Mouse (Mus musculus): ENCODE measurements around the gene Pate1. TPM values are rescaled to one million over a fixed set of nuclear protein-coding genes. Genes with fewer than 3 reads are reported as not detected.

Pate1 gene
- not detected in 2 replicates for polyA plus RNA-seq (2016; fragmentation: Nextera tagmentation; extraction: Ambion mirVana)

- ATAC-seq (ENCODE audit: low FRiP score): no peak
- Histone ChIP-seq H3K9me3 (0 out of 2 replicates have a peak, but pooled peaks cover 2% of the 10 kb centered on the region), H3K4me1 (no peaks in the 10 kb centered on the region), H3K4me2 (no peak within 1 kb of the TSS), H3K4me3 (replicated peaks) (no peak within 1 kb of the TSS), H3K36me3 (replicated peaks) (no peaks in the 10 kb centered on the region), H3K9ac (no peak within 1 kb of the TSS), H3K27me3 (no peaks in the 10 kb centered on the region), H3K27ac (no peak within 1 kb of the TSS)
- WGBS: 51% methylated on average over 1 of the region's 1 CpGs
Measured at GRCm38 (mm10) chr9:35687013-35687412, at the start of gene Pate1. Gene Pate1, minus strand, starts transcription at chr9:35687390.

GRCm38 (mm10) chr9:35707265-35707664, 20.1 kb upstream of the Pate1 start:
- H3K9ac ChIP-seq: no peak overlapping the region
- no peak for ATAC-seq (ENCODE audit: low FRiP score)
- no peaks in the 10 kb centered on the region for H3K36me3 ChIP-seq (replicated peaks)
- 0 out of 2 replicates have a peak, but pooled peaks cover 6% of the 10 kb centered on the region for H3K9me3 ChIP-seq
- H3K27ac ChIP-seq: no peak overlapping the region
- no peak overlapping the region for H3K4me2 ChIP-seq
- no peaks in the 10 kb centered on the region for H3K4me1 ChIP-seq
- no peak overlapping the region for H3K4me3 ChIP-seq (replicated peaks)
- no peaks in the 10 kb centered on the region for H3K27me3 ChIP-seq

- H3K4me2 ChIP-seq: no peak overlapping the region
Measured at GRCm38 (mm10) chr9:35691924-35692323, 4.7 kb upstream of the Pate1 start.

GRCm38 (mm10) chr9:35673557-35673956, 13.6 kb downstream of the Pate1 start:
- H3K27me3 ChIP-seq: no peaks in the 10 kb centered on the region
- no peak overlapping the region for H3K9ac ChIP-seq
- H3K4me3 ChIP-seq (replicated peaks): no peak overlapping the region
- no peaks in the 10 kb centered on the region for H3K4me1 ChIP-seq
- no peak for ATAC-seq (ENCODE audit: low FRiP score)
- H3K36me3 ChIP-seq (replicated peaks): no peaks in the 10 kb centered on the region
- H3K27ac ChIP-seq: no peak overlapping the region
- H3K4me2 ChIP-seq: no peak overlapping the region
- WGBS: 80% methylated on average over 2 of the region's 2 CpGs
- no peaks in the 10 kb centered on the region for H3K9me3 ChIP-seq

More at GRCm38 (mm10) chr9:35691924-35692323, 4.7 kb upstream of the Pate1 start:
- Histone ChIP-seq H3K9ac (no peak overlapping the region), H3K27me3 (no peaks in the 10 kb centered on the region), H3K9me3 (no peaks in the 10 kb centered on the region), H3K4me1 (no peaks in the 10 kb centered on the region), H3K36me3 (replicated peaks) (no peaks in the 10 kb centered on the region), H3K27ac (no peak overlapping the region), H3K4me3 (replicated peaks) (no peak overlapping the region)
- ATAC-seq (ENCODE audit: low FRiP score): no peak

GRCm38 (mm10) chr9:35648102-35648501, 39.1 kb downstream of the Pate1 start, which contains the start of gene Pate3:
Gene Pate3, minus strand, starts transcription at chr9:35648202.
- ATAC-seq (ENCODE audit: low FRiP score): no peak
- Histone ChIP-seq H3K4me2 (no peak within 1 kb of the TSS), H3K27me3 (no peaks in the 10 kb centered on the region), H3K4me3 (replicated peaks) (no peak within 1 kb of the TSS), H3K9ac (no peak within 1 kb of the TSS), H3K4me1 (no peaks in the 10 kb centered on the region), H3K36me3 (replicated peaks) (no peaks in the 10 kb centered on the region), H3K27ac (no peak within 1 kb of the TSS), H3K9me3 (peaks cover 6% of the 10 kb centered on the region; the same call in 1 of the 2 replicates)
- 64% methylated on average over 1 of the region's 1 CpGs for WGBS

Other genes with a start within 250 kb of the Pate1 start
- not detected in 2 replicates for gene Gm1113, start 169.1 kb downstream of the Pate1 start, polyA plus RNA-seq (2016; fragmentation: Nextera tagmentation; extraction: Ambion mirVana)
- 10.4 and 11.4 TPM in 2 replicates for gene Ddx25, start 128.9 kb downstream of the Pate1 start, polyA plus RNA-seq (2016; fragmentation: Nextera tagmentation; extraction: Ambion mirVana)
- 19.1 and 19.3 TPM in 2 replicates for gene Pus3, start 128.8 kb downstream of the Pate1 start, polyA plus RNA-seq (2016; fragmentation: Nextera tagmentation; extraction: Ambion mirVana)
- gene Pate2, start 117.1 kb downstream of the Pate1 start, polyA plus RNA-seq (2016; fragmentation: Nextera tagmentation; extraction: Ambion mirVana): 2.3 TPM in 2 replicates
- gene Hyls1, start 117.0 kb downstream of the Pate1 start, polyA plus RNA-seq (2016; fragmentation: Nextera tagmentation; extraction: Ambion mirVana): 26.7 and 29.9 TPM in 2 replicates
- not detected in 2 replicates for gene Pate4, start 75.4 kb downstream of the Pate1 start, polyA plus RNA-seq (2016; fragmentation: Nextera tagmentation; extraction: Ambion mirVana)
- 0.19 TPM in 1 of 2 replicates, not detected in the other for gene Pate3, start 39.2 kb downstream of the Pate1 start, polyA plus RNA-seq (2016; fragmentation: Nextera tagmentation; extraction: Ambion mirVana)
- not detected in 2 replicates for gene Gm17677, start 53.7 kb upstream of the Pate1 start, polyA plus RNA-seq (2016; fragmentation: Nextera tagmentation; extraction: Ambion mirVana)
- gene Gm17727, start 90.7 kb upstream of the Pate1 start, polyA plus RNA-seq (2016; fragmentation: Nextera tagmentation; extraction: Ambion mirVana): not detected in 2 replicates
- not detected in 2 replicates for gene Gm27235, start 102.7 kb upstream of the Pate1 start, polyA plus RNA-seq (2016; fragmentation: Nextera tagmentation; extraction: Ambion mirVana)
- gene D730048I06Rik, start 102.7 kb upstream of the Pate1 start, polyA plus RNA-seq (2016; fragmentation: Nextera tagmentation; extraction: Ambion mirVana): not detected in 2 replicates
- not detected in 2 replicates for gene 9230110F15Rik, start 156.8 kb upstream of the Pate1 start, polyA plus RNA-seq (2016; fragmentation: Nextera tagmentation; extraction: Ambion mirVana)
- not detected in 2 replicates for gene 9230113P08Rik, start 221.0 kb upstream of the Pate1 start, polyA plus RNA-seq (2016; fragmentation: Nextera tagmentation; extraction: Ambion mirVana)

Data from forebrain, embryonic 12.5 days (tissue).